Mouse (Mus musculus): ENCODE measurements around the gene Cfap57. TPM values are rescaled to one million over a fixed set of nuclear protein-coding genes. Genes with fewer than 3 reads are reported as not detected.
A peak's percentile ranks its signal among the peaks of the same experiment; 100 is the strongest.

Gene Cfap57
- total RNA-seq (2022), result 1 to 10 TPM in 1 of 4 experiments, under 1 TPM in 3; 0.65 to 1.1 (median 0.88) TPM

DNA sequence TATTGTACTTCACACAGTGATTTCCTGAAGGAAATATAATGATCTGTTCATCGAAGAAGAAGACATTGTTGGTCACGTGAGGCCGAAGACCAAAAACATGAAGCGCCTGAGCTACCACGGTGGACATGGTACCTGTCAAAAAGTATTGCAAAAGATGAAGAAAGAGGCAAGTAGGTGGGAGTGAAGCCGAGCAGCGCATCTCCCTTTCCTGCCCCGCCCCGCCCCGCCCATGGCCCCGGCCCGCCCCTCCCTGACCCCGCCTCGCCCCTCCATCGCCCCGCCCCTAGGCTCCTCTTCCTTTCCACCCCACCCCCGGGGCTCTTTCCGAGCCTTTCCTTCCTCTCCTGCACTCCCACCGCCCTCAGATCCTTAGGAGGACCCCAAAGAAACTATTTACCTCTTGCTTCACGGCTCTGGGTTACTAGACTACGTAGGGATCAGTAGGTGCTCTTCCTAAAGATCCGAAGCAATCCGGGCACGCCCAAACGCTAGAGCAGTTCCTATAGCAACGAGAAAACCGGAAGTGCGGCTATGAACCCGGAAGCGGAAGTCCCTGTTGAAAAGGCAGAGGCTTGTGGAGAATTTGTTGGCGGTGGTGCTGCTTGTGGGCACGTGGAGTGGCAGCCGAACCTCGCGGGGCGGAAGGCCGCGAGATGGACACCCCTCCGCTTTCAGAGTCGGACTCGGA is at the start of gene Cfap57, which contains the start of gene Ebna1bp2:
TSS of gene Cfap57 (minus strand) at position 499 of the 688 bp plus-strand sequence.
TSS of gene Ebna1bp2 (plus strand) at position 521 of the 688 bp plus-strand sequence.
- peak; percentile 84 to 88 for DNase-seq (ENCODE audit: low spot score in 2 of 2)

DNA sequence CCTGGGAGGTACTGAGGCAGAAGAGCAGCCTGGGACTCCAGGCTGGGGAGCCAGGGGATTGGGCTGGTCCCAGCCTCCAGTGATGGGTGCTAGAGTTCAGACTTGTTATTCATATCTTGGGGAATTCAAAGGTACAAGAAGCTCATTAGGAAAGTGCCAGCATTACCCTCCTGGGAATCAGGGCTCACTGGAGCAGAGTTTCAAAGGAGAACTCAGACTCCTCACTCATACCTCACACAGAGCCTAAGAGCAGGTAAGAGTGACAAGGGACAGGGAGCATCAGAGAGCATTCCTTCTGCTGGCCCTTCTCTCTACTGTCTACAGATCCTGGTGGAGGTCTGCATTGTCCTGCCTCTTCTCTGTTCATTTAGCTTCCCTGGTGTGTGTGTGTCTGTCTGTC is 38.1 kb upstream of the Cfap57 start, which contains the start of gene Olfr62:
TSS of gene Olfr62 (plus strand) at position 301 of the 400 bp plus-strand sequence.
- no peak for DNase-seq (ENCODE audit: low spot score in 2 of 2)

DNA sequence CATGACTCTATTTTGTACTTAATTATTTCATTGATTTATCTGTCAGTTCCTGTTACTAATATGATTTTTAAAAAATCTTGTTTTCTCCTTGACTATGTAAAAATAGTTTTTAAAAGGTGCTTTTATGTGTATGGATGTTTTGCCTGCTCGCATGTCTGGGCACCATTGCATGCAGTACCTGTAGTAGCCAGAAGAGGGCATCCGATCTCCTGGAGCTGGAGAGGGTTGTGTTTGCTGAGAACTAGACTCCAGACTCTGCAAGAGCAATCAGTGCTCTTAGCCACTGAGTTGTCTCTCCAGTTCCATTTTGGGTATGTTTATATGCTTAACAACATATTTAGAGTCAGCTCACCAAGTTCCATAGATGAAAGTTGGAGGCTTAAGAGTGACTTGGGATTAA is 24.7 kb upstream of the Cfap57 start:
- DNase-seq (ENCODE audit: low spot score in 2 of 2), result peak in 1 of 2 experiments; percentile 27

DNA sequence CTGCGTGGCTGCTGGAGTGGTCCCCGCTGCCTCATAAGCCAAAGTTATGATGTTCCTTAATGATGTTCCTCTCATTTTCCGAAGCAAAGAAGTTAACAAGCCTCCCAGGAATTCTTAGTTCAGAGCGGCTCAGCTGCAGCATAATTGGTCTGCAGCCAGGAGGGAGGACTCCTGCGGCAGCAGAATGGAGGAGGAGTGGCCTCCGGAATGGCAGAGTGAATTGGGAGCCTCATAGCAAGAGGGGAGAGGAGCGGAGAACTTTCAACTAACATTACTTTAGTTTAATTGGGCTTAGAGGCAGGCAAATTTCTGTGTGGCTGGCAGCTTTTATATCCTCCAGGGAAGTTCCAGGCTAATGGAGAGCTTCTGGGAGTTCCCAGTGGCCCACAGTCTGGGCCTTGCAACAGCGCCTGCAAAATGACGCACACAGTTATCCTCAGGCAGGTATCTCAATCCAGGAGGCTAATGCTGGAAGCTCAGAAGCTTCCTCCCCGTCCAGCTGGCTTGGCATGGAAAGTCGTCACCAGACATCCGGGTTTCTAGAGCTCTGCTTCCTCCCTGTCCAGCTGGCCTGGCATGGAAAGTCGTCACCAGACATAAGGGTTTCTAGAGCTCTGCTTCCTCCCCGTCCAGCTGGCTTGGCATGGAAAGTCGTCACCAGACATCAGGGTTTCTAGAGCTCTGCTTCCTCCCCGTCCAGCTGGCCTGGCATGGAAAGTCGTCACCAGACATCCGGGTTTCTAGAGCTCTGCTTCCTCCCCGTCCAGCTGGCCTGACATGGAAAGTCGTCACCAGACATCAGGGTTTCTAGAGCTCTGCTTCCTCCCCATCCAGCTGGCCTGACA is 22.0 kb upstream of the Cfap57 start:
- no peak for DNase-seq (ENCODE audit: low spot score in 2 of 2)

DNA sequence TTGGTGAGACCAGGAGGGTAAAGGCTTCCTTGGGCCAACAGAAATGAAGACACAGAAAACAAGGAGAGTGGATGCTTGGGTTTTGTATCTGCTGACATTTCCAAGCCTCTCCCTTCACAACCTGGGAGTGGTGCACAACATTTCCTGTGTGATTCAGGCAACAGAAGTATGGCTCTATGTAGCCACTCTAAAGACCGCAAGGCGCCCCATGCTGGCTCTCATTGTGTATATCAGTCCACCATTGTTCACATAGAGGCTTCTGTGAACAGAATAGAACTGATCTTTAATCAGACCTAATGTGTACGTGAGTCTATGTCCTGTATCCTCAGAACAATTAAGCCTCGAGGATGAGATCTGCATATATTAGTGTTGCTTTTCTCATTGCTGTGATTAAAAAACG is 9.7 kb upstream of the Cfap57 start:
- no peak for DNase-seq (ENCODE audit: low spot score in 2 of 2)

DNA sequence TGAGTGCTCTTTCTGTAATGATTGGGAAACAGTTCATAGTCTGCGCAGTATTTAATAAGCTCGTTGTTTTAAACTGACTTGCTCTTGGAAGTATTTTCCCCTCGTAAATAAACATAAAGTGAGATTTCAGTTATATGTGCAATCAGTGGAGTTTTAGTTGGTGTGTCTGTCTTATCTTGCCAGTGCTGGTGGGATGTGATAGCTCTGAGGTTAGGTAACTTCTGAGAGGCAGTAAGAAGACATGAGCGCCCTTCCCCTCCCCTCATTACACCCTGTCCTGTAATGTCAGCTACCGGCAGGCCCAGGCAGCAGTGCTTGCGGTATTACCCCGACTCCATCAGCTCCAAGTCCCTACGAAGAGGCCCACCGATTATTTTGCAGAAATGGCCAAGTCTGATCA is 1.2 kb upstream of the Cfap57 start:
- DNase-seq (ENCODE audit: low spot score in 2 of 2), result no peak

DNA sequence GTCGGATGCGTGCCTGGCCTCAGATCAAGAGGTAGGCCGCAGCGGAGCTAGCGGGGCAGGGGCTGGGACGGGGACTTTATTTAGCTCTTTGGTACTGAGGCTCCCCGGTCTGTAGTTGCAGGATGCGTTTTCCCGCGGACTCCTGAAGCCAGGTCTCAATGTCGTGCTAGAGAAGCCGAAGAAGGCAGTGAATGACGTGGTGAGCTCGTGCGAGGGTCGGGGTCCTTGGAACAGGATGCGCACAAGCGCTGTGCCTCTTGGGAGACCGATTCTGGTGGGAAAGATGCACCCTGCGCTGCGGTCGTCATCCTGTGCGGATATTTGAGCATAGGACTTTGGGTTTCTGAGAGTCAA is 367 bp upstream of the Cfap57 start:
- peak in 1 of 2 experiments; percentile 6 for DNase-seq (ENCODE audit: low spot score in 2 of 2)

DNA sequence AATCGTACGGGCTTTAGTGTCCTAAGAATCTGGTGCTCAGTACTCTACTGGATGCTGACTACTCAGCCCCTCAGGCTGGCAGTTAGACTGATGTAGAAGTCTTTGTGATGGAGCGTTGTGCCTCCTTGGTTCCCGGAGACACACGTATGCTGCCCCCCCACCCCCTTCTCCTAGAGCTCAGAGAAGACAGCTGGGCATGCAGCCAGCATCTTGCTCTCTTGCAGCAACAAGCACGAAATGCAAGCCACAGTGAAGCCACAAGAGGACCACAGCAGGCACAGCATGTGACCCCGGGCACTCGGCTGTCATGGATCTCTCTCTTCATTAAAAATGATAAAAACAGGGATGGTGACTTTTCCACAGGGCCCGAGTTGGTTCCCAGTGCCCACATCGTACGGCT is 5.2 kb downstream of the Cfap57 start:
- no peak for DNase-seq (ENCODE audit: low spot score in 2 of 2)

DNA sequence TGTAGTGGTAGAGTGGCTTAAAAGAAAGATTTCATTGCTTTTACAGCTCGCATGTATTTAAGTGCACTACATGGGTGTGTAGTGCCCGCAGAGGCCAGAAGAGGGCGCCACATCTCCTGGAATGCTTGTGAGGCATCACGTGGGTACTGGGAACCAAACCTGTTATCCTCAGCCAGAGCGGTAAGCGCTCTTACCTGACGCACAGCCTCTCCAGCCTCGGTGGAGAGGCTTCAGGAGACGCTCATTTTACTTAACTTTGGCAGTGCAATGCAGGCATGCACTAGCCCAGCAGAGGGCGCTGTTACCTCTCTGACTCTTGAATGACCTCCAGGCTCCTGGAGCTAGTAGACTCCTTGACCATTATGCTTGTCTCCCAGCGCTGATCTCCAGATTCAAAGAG is 8.0 kb downstream of the Cfap57 start:
- peak in 1 of 2 experiments; percentile 10 for DNase-seq (ENCODE audit: low spot score in 2 of 2)

DNA sequence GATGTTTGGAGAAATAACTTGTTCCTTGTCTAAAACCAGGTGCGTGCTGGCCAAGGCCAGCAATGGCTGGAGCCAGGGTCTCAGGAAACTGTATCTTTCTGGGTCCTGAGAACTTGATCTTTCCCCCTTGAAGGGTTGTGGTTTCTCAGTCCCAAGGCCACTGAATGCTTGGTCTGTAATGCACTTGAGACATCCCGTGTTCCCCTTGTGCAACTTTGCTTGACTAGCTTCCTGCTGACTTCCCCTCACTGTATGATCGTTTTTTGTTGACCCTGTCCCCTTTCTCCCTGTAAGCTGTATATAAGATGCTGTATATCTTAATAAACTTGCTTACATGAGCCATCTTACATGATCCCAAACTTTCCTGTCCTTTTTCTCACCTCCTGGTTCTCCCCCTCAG is 10.7 kb downstream of the Cfap57 start:
- no peak for DNase-seq (ENCODE audit: low spot score in 2 of 2)

DNA sequence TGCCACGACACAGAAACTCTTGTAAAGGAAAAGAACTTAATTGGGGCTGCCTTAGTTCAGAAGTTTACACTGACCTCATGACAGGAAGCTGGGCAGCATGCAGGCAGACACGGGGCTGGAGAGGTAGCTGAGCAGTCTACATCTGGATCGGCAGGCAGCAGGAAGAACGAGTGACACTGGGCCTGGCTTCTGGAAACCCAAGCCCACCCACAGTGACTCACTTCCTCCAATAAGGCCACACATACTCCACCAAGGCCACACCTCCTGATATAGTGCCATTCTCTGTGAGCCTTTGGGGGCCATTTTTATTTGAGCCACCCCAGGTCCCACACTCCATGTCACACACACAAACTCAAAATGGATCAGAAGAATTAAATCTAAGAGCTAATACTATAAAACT is 16.5 kb downstream of the Cfap57 start:
- DNase-seq (ENCODE audit: low spot score in 2 of 2), result no peak

DNA sequence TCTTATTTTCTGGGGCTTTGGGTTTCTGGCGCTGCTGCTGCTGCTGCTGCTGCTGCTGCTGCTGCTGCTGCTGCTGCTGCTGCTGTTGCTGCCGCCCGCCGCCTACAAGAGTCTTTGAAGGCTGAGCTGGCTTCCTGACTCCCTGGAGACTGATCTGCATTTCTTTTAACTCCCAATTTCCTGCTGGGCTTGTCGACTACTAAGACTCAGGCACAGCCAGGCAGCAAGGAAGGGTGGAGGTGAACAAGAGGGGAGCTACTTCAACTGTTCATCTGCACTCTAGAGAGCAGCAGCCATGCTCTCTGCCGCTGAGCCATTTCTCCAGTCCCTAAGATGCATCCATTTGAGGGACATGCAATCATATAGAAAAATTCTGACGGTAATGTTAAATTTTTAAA is 30.8 kb downstream of the Cfap57 start:
- no peak for DNase-seq (ENCODE audit: low spot score in 2 of 2)

DNA sequence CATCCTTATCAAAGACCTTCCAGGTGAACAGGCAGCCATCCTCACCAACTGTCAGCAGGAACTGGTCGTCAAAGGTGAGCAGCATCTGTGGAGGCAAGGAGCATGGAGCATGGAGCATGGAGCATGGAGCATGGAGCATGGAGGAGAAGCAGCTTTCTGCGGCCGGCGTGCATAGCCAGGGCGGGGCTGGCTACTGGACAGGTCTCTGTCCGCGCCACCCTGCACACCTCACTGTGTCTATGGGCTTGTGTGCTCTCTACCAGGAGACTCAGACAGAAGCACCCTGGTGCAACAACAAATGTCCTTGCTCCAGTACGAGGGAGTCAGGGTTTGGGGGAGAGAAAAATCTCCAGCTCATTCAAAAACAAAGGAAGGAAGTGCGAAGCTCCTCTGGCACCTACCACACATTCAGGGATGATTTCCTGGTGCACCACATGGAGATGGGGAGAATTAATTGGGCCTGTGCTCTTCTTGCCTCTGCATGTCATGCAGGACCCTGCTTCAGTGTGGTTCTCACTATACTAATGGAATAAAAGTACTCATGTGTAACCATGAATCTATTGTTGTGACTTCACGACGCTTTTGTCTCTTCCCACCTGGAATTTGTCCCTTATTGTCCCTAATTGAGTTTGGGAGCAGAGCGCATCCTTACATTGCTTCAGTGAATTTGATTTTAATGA is 31.4 kb downstream of the Cfap57 start:
- DNase-seq (ENCODE audit: low spot score in 2 of 2), result no peak

DNA sequence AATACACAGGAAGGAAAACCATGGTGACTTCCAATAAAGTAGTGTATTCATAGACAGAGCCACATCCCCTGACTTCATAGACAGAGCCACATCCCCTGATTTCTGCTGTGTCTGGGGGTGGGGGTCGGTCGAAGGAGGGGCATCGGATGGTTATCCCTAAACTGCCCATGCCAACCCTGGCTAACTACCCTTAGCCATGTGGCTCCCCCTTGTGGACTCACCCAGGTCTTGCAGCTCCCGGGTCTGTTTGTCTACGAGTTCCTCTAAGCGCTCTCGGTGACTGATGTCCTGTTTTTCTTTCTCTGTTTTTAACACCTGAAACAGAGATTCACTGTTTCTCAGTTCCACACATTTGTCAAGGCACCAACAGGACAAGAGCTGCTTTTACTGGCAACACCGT is 37.9 kb downstream of the Cfap57 start:
- DNase-seq (ENCODE audit: low spot score in 2 of 2), result no peak

DNA sequence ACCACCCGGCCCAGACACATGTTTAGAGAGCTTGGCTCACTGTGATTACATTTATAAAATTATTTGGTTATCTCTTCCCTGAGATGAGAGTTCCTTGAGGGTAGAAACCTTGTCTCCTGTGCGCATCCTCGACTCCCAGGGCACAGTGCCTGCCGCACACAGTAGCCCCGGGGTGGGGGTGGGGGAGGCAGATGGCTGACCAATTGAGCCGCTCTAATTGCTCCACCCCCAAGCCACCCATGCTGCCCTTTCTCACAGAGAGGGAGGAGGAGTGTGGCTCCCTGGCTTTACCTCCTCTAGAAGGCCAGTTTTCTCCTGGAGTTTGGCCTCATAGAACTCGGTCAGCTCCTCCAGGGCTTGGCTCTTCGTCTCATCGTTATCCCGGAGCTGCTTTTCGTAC is 39.1 kb downstream of the Cfap57 start:
- no peak for DNase-seq (ENCODE audit: low spot score in 2 of 2)

DNA sequence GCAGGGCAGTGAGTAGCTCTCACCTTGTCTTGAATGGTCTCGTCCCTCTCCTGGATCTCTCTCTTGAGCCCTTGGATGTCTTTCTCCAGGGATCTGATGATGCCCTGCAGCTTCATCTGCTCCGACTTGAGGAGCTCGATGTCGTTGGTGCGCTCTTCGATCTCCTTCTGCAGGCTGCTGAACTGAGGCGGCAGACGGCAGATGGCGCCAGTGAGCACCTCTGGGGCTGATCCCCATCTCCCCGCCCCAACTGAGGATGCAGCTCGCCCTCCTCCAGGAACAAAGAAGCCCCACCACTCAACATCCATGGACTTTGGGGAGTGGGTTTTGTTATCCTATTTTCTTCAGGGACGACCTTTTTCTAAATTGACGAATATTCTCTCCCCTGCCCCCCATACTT is 41.3 kb downstream of the Cfap57 start:
- DNase-seq (ENCODE audit: low spot score in 2 of 2), result no peak

DNA sequence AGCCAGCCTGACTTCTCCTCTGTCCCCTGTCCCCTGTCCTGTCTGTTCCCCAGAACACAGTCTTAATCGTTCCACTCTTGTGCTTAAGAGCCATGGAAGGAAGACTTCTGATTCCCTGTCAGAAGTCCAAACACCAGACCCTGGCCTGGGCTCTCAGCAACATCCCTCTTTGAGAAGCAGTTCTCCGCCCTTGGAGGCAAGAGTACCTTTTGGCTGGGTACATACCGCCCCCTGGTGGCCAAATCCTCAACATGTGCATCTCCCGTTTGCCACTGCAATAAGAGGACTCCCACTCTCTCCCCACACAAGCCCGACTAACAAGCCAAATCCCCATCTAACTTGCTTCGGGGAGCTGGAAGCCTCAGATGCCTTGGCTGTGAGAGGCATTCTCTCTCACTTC is 44.5 kb downstream of the Cfap57 start:
- peak; percentile 62 to 86 for DNase-seq (ENCODE audit: low spot score in 2 of 2)

DNA sequence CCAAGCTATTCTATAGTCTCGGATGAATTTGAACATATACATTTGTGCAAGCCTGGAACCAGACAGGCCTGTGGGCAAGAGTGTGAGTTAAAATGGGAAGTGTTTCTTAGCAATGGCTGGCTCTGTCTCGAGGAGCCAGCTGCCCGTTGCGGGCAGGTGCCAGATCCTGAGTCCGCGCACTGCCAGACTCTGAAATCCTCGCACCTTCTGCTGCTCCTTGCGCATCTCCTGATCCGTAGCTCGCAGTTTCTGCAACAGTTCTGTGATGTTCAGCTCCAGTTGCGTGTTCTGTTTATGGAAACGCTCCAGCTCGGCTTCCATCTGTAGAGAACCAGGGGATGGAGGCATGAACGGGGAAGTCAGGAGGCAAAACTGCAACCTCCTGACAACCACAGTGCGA is 49.1 kb downstream of the Cfap57 start:
- DNase-seq (ENCODE audit: low spot score in 2 of 2), result peak in 1 of 2 experiments; percentile 87

DNA sequence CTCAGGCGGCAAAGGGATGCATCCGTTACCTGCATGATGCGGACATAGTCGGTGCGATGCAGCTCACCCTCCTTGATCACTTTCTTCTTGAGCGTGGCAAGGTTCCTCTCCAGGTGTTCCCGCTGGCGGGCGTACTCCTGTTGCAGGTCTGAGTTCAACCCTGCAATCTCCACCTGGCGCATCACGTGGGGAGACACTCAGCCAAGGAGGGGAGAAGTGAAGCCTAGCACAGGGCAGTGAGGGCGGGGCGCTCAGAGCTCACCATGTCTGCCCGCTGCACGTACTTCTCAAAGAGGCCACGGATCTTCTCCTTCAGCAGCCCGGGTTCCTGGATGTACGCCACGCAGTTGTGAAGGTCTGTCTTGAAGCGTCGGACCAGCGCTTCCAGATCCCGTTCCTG is 51.3 kb downstream of the Cfap57 start:
- DNase-seq (ENCODE audit: low spot score in 2 of 2), result no peak

DNA sequence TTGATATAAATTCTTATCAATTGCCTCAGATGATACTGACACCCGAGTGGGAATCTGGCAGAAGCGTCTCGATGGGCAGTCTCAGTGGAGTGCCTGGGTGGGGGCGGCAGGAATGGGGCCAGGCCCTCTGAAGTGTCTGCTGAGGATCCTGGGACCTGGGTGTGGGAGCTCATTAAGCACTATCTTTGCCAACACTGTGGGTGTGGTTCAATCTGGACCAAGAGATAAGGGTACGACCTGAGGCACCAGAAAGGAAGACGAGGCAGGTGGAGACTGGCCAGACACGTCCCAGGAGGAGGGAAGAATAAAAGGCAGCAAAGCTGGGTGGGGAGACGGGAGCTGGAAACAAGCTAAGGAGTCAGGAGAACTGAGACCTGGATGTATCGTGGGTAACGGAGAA is 51.9 kb downstream of the Cfap57 start:
- DNase-seq (ENCODE audit: low spot score in 2 of 2), result no peak

DNA sequence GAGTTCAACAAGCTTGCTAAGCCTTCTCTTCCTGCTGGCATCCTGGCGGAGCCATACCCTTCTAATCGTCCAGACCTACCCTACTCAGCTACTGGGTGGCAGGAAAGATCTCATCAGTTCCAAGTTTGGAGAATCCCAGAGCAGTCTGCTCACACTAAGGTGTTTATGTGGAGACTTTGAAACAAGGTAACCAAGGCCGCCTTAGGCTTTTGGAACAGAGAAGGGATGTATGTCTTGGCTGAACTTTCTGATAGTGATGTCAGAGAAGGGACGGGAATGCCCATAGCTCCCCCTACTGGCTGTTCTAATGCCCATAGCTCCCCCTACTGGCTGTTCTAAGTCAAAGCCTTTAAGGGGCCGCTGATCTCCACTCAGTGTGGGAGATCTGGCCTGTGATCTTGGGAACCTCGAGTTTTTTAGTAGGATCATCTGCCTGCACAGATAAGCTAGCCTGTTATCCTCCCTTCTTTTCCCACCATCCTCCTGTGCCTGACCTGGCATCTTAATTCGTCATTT is 54.4 kb downstream of the Cfap57 start:
- DNase-seq (ENCODE audit: low spot score in 2 of 2), result peak in 1 of 2 experiments; percentile 40

DNA sequence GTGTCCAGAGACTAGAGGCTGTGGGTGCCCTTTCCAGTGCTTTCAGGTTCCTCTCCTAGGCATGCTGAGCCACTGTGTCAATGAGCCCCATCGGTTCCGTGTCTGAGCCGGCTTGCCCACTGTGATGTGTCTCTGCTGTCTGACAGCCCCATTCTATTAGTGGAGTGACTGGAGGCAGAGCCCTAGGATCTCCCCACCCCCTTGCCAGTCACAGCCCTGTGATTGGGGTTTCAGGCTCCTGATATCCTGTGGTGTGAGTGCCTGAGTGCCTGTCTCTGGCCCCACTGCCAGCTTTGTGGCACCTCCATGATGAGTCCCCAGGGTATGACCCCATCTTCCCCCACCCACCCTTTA is 55.7 kb downstream of the Cfap57 start:
- DNase-seq (ENCODE audit: low spot score in 2 of 2), result no peak
